Mouse (Mus musculus) heart, embryonic 10.5 days (tissue): ENCODE data around the gene Olfr689. TPM values are rescaled to one million over a fixed set of nuclear protein-coding genes. Genes with fewer than 3 reads are reported as not detected.
"Not testable (repeated sequence)": the region's sequence is repeated elsewhere in the genome, so short reads cannot be mapped to it uniquely, and the experiment has no call there.

Experiments
- DNase-seq: peaks from one replicate; pipeline ENCODE4 v3.0.0-alpha.2; 2017; ENCODE audit warnings: low spot score
- H3K27ac ChIP-seq: fragments of 300-500 bp; sonication (generic); 2 replicates; pipeline ENCODE4 v1.5.1; 2016; ENCODE audit warnings: mild to moderate bottlenecking
- H3K27me3 ChIP-seq: fragments of 300-500 bp; sonication (generic); 2 replicates; pipeline ENCODE4 v1.6.1; 2016; ENCODE audit warnings: mild to moderate bottlenecking; ENCODE audit not compliant: poor library complexity, insufficient read depth, severe bottlenecking
- H3K36me3 ChIP-seq: fragments of 300-500 bp; sonication (generic); 2 replicates; pipeline ENCODE4 v1.6.1; 2016; ENCODE audit warnings: mild to moderate bottlenecking, moderate library complexity
- H3K4me1 ChIP-seq: fragments of 300-500 bp; sonication (generic); 2 replicates; pipeline ENCODE4 v1.6.1; 2016; ENCODE audit warnings: mild to moderate bottlenecking
- H3K4me3 ChIP-seq: fragments of 300-500 bp; sonication (generic); 2 replicates; pipeline ENCODE4 v1.5.1; 2016; ENCODE audit warnings: mild to moderate bottlenecking, moderate library complexity
- H3K9me3 ChIP-seq: fragments of 300-500 bp; sonication (generic); 2 replicates; pipeline ENCODE4 v1.6.1; 2016; ENCODE audit warnings: mild to moderate bottlenecking, moderate library complexity
- WGBS: fragments of 180-500 bp; shearing (Covaris S2); methylation state at CpG from one replicate; pipeline ENCODE4 v1.1.7; 2016; 5-methylcytosine and 5-hydroxymethylcytosine counted together
- polyA plus RNA-seq: library from polyadenylated mRNA; unstranded; fragments of >200 nt; fragmentation: Nextera tagmentation; extraction: Ambion mirVana; gene quantifications from 2 replicates; pipeline ENCODE4 v1.2.1, GENCODE M21; 2016

The Olfr689 gene
- polyA plus RNA-seq = not detected in 2 replicates

DNA sequence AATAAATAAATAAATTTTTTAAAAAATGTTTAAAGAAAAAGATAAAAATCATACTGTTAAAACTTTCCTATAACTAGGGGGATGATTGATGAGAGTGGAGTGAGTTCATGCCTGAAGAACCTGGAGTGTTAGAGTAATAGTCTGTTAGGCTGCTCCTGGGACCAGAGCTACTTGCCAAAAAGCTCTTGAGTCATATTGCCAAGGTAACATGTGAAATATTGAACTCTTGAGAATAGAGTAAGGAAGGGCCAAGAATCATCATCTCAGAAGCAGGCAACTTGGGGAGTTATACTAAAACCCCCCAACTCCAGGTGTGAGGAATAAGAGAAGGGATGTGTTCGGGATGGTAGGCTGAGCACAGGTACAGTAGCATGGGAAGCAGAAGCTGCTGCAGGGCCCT lies at the start of gene Olfr689:
Gene Olfr689 (plus strand): TSS at position 301 of the 400 bp plus-strand sequence.
- H3K4me3 ChIP-seq = no peak within 1 kb of the TSS
- no peak within 1 kb of the TSS for H3K27ac ChIP-seq
- no peaks in the 10 kb centered on the region for H3K4me1 ChIP-seq
- H3K36me3 ChIP-seq = no peaks in the 10 kb centered on the region
- 66% methylated on average over 1 of the region's 1 CpGs for WGBS
- no peak for DNase-seq
- H3K27me3 ChIP-seq = no peaks in the 10 kb centered on the region
- H3K9me3 ChIP-seq = no peaks in the 10 kb centered on the region

DNA sequence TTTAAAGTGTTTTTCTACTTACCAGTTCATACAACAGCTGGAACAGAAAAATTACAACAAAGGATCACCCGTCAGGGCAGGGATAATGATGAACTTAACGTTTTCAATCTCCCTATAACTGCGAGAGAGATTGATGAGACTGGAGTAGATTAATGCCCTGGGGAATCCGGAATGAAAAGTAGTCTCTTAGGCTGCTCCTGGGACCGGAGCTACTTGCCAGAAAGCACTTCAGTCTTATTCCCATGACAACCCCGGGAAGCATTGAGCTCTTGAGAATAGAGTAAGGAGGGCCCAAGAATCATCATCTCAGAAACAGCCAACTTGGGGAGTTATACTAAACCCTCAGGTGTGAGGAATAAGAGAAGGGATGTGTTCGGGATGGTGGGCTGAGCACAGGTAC lies 38.5 kb upstream of the Olfr689 start:
- 70% methylated on average over 7 of the region's 7 CpGs for WGBS
- no peak overlapping the region for H3K4me3 ChIP-seq
- no peaks in the 10 kb centered on the region for H3K9me3 ChIP-seq
- H3K27ac ChIP-seq = no peak overlapping the region
- H3K4me1 ChIP-seq = no peaks in the 10 kb centered on the region
- no peak for DNase-seq
- no peaks in the 10 kb centered on the region for H3K27me3 ChIP-seq
- H3K36me3 ChIP-seq = no peaks in the 10 kb centered on the region

DNA sequence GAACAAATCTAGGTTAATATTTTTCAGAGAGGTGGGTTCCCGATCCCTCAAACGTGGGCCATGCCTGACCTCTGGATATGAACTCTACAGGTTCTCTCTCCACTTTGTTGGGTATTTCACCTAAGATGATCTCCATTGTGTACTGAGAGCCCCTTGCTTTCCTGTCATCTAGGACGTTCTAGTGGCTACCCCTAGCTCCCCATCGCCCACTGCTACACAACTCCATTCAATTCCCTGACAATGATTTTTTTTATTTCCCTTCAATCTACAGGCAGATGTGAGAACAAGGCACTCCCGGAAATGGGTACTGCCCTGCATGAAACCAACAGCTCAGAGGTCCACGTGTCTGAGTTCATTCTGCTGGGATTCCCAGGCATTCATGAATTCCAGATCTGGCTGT lies 23.2 kb upstream of the Olfr689 start, which contains the start of gene Olfr688:
Gene Olfr688 (plus strand): TSS at position 301 of the 400 bp plus-strand sequence.
- Histone ChIP-seq H3K4me3 (no peak within 1 kb of the TSS), H3K4me1 (no peaks in the 10 kb centered on the region), H3K9me3 (no peaks in the 10 kb centered on the region), H3K36me3 (no peaks in the 10 kb centered on the region), H3K27me3 (no peaks in the 10 kb centered on the region), H3K27ac (no peak within 1 kb of the TSS)
- WGBS = 68% methylated on average over 6 of the region's 6 CpGs
- DNase-seq = no peak

DNA sequence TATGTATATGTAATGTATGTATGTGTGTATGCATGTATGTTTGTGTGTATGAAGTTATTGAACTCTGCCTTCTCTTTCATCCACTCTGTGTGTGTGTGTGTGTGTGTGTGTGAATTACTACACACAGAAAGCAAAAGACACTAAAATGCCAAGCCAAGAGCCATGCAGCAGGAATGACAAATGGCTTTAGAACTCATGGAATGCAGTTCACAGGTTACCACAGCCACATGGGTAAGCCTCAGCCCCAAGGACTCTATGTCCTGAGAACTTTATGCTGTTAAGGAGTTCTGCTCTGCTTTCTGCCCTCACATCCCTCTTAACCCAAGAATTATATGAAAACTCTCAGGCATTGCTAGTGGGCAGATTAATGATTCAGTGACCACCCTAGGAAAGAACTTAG lies 20.9 kb upstream of the Olfr689 start:
- Histone ChIP-seq H3K36me3 (no peaks in the 10 kb centered on the region), H3K27me3 (no peaks in the 10 kb centered on the region), H3K4me3 (no peak overlapping the region), H3K27ac (no peak overlapping the region), H3K9me3 (no peaks in the 10 kb centered on the region), H3K4me1 (no peaks in the 10 kb centered on the region)
- no peak for DNase-seq

DNA sequence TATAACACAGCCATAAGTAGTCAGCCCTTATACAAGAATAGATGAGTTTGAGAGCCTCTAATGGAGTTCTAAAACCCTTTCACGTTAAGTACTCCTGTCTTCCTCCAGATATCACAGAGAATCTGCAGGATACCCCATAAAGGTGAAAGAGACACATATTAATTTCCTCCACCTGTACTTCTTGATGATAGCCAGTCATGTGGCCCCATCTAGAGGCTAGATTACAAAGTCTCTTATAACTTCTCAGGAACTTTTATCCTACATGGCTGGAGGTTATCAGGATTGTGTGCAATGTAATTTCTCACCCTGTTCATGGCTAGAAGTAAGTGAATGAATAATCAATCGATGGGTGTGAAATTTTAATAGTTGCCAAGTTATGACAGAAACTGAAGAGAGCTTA lies 14.3 kb downstream of the Olfr689 start:
- Histone ChIP-seq H3K36me3 (no peaks in the 10 kb centered on the region), H3K27ac (no peak overlapping the region), H3K9me3 (no peaks in the 10 kb centered on the region), H3K4me3 (no peak overlapping the region), H3K27me3 (no peaks in the 10 kb centered on the region), H3K4me1 (no peaks in the 10 kb centered on the region)
- DNase-seq = no peak
- WGBS = 68% methylated on average over 2 of the region's 2 CpGs

DNA sequence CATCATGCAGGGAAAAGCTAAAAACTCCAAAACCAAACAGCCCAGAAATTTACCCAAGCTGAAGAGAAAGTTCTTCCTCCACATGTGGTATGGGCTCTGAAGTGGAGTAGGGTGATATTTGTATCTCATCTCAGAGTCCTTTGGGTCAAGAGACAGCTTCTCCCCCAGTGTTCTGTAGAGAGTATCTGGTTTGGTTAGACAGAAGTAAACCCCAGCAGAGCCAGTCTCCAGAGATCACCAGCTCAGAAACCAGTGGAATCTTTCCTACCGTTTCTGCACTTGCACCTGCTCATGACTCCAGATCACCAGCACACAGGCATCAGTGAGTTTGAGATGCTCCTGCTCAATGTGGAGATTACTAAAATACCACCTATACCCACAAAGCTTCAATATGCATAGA lies 23.0 kb downstream of the Olfr689 start, which contains the start of gene Olfr690:
Gene Olfr690 (minus strand): TSS at position 101 of the 400 bp plus-strand sequence.
- no peaks in the 10 kb centered on the region for H3K27me3 ChIP-seq
- H3K4me3 ChIP-seq = no peak within 1 kb of the TSS
- no peaks in the 10 kb centered on the region for H3K9me3 ChIP-seq
- H3K4me1 ChIP-seq = no peaks in the 10 kb centered on the region
- WGBS = 89% methylated on average over 1 of the region's 1 CpGs
- no peak for DNase-seq
- H3K27ac ChIP-seq = no peak within 1 kb of the TSS
- H3K36me3 ChIP-seq = no peaks in the 10 kb centered on the region

DNA sequence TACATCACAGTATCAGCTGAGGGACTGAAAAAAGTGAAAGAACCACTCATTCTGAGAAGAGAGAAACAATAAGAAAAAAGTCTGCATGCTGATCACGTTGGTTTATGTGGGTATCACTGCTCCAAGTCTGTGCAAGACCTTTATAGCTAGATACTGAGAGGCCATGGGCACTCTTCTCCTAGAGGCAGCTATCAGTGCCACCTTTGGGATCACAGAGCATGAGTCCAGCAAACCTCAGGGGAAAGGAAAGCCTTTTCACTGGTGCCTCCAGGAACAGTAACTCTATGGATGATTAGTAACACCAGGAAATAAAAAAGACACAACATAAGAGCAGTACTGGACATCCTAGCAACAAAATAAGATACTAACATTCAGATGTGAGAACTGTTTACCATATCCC lies 31.2 kb downstream of the Olfr689 start, which contains the start of gene Olfr691:
Gene Olfr691 (minus strand): TSS at position 101 of the 400 bp plus-strand sequence.
- no peaks in the 10 kb centered on the region for H3K9me3 ChIP-seq
- DNase-seq = no peak
- H3K27ac ChIP-seq = no peak within 1 kb of the TSS
- 47% methylated on average over 1 of the region's 1 CpGs for WGBS
- H3K27me3 ChIP-seq = no peaks in the 10 kb centered on the region
- H3K4me3 ChIP-seq = no peak within 1 kb of the TSS
- H3K4me1 ChIP-seq = no peaks in the 10 kb centered on the region
- H3K36me3 ChIP-seq = no peaks in the 10 kb centered on the region

DNA sequence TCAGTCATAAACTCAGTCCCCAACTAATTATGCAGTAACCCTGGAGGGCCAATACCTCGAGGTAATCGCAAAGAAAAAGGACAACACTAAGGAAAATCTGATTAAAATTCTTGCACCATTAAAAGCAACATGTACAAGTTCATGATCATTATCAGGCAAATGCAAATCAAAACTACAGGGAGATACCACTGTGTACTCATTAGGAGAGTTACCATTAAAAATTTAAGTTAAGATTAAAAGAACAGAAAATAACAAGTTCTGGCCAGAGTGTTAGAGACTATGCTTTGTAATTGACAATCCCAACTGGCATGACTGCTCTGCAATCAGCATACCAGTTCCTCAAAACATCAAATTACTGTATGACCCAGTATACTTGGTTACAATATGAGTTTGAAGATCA lies 31.8 kb downstream of the Olfr689 start:
- H3K27me3 ChIP-seq = no peaks in the 10 kb centered on the region
- no peaks in the 10 kb centered on the region for H3K36me3 ChIP-seq
- 85% methylated on average over 2 of the region's 2 CpGs for WGBS
- H3K9me3 ChIP-seq = no peaks in the 10 kb centered on the region
- H3K4me3 ChIP-seq = no peak overlapping the region
- no peak for DNase-seq
- no peaks in the 10 kb centered on the region for H3K4me1 ChIP-seq
- H3K27ac ChIP-seq = no peak overlapping the region

DNA sequence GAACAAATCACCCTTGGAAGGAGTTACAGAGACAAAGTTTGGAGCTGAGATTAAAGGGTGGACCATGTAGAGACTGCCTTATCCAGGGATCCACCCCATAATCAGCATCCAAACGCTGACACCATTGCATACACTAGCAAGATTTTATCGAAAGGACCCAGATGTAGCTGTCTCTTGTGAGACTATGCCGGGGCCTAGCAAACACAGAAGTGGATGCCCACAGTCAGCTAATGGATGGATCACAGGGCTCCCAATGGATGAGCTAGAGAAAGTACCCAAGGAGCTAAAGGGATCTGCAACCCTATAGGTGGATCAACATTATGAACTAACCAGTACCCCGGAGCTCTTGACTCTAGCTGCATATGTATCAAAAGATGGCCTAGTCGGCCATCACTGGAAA lies 45.1 kb downstream of the Olfr689 start:
- not testable (repeated sequence) for H3K9me3 ChIP-seq, H3K4me3 ChIP-seq, H3K27me3 ChIP-seq, H3K4me1 ChIP-seq, H3K36me3 ChIP-seq, H3K27ac ChIP-seq, DNase-seq
- no CpG with 5 or more reads among the region's 5 CpGs for WGBS

DNA sequence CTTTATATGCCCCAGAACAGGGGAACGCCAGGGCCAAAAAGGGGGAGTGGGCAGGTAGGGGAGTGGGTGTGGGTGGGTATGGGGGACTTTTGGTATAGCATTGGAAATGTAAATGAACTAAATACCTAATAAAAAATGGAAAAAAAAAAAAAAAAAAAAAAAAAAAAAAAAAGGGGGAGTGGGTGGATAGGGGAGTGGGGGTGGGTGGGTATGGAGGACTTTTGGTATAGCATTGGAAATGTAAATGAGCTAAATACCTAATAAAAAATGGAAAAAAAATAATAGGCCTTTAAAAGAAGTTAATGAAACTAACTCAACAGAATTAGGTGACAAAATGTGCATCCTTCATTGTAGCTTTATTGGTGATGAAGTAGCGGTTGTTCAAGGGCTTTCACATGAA lies 45.5 kb downstream of the Olfr689 start:
- not testable (repeated sequence) for H3K36me3 ChIP-seq, H3K4me1 ChIP-seq, H3K9me3 ChIP-seq, H3K27me3 ChIP-seq, DNase-seq, H3K4me3 ChIP-seq, H3K27ac ChIP-seq
- 96% methylated on average over 1 of the region's 2 CpGs for WGBS

DNA sequence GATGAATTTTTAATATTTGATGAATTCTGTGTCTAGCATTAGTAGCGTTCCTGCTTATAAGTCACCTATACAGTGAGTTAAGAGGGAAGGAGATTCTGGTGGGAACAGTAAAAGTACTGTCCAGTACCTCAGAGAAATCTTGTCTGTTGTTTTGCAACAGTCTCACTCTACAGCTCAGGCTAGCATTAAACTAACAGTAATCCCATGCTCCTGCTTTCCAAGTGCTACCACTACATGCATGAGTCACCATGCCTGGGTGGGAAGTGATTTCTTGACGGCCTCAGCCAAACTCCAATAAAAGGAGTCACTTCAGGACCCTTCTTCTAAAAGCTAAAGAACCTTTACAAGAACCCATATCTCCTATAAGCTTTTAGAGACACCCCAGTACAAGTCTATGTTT lies 50.7 kb downstream of the Olfr689 start:
- no peaks in the 10 kb centered on the region for H3K36me3 ChIP-seq
- no peaks in the 10 kb centered on the region for H3K9me3 ChIP-seq
- 76% methylated on average over 2 of the region's 2 CpGs for WGBS
- H3K4me1 ChIP-seq = no peaks in the 10 kb centered on the region
- no peak for DNase-seq
- H3K27me3 ChIP-seq = no peaks in the 10 kb centered on the region
- H3K4me3 ChIP-seq = no peak overlapping the region
- H3K27ac ChIP-seq = no peak overlapping the region

DNA sequence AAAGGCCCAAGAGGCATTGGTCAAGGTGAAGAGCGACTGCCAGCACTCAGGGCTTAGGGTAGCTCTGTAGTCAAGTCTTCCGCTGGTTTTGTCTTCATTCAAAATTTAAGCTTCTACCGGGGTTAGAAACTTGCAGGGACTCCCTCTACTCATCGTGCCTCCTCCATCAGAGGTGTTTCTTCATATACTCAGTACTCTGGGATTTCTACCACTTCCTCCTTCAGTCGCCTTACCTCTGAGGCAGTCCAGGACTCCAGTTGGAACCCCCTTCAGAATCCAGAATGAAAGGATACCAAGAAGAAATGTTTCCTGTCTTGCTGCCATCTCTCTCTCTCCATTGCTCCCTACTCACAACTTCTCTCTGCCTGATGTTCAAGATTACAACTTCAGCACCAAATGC lies 56.3 kb downstream of the Olfr689 start:
- DNase-seq = no peak
- no peaks in the 10 kb centered on the region for H3K9me3 ChIP-seq
- peaks cover 2% of the 10 kb centered on the region; the same call in 1 of the 2 replicates for H3K36me3 ChIP-seq
- H3K27me3 ChIP-seq = no peaks in the 10 kb centered on the region
- 79% methylated on average over 5 of the region's 5 CpGs for WGBS
- H3K4me1 ChIP-seq = no peaks in the 10 kb centered on the region
- H3K27ac ChIP-seq = no peak overlapping the region
- H3K4me3 ChIP-seq = no peak overlapping the region

DNA sequence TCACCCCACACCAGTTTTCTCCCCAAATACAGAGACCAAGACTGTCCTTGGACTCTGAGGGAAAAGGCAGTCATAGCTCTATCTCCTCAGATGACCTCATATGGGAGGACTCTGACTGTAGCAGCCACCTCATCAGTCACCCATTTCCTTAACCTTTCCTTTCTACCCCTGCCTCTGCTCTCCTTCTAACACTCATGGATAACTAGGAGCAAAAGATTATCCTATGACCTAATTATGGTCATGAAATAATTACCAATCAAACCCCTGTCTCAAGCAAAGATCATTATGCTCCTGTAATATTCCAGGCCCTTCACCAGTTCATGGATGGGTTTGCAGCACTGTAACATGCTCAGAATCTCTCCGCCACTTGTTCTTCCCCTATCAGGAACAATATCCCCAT lies 57.0 kb downstream of the Olfr689 start, which contains the start of gene Olfr692:
Gene Olfr692 (plus strand): TSS at position 301 of the 400 bp plus-strand sequence.
- no peak for DNase-seq
- 93% methylated on average over 1 of the region's 1 CpGs for WGBS

DNA sequence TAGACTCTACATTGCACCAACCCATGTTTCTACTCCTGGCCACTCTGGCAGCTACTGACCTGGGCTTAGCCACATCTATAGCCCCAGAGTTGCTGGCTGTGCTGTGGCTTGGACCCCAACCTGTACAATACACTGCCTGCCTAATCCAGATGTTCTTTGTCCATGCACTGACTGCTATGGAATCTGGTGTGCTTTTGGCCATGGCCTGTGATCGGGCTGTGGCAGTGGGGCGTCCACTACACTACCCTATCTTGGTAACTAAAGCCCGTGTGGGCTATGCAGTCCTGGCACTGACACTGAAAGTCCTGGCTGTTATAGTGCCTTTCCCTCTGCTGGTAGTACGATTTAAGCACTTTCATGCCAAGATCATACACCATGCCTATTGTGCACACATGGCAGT lies 57.6 kb downstream of the Olfr689 start:
- Histone ChIP-seq H3K9me3 (no peaks in the 10 kb centered on the region), H3K27me3 (no peaks in the 10 kb centered on the region), H3K4me3 (no peak overlapping the region), H3K36me3 (peaks cover 2% of the 10 kb centered on the region; the same call in 1 of the 2 replicates), H3K4me1 (no peaks in the 10 kb centered on the region), H3K27ac (no peak overlapping the region)
- no peak for DNase-seq
- WGBS = 82% methylated on average over 4 of the region's 4 CpGs

More for the DNA sequence above, 57.0 kb downstream of the Olfr689 start, which contains the start of gene Olfr692:
- Histone ChIP-seq H3K9me3 (no peaks in the 10 kb centered on the region), H3K36me3 (peaks cover 2% of the 10 kb centered on the region; the same call in 1 of the 2 replicates), H3K27ac (no peak within 1 kb of the TSS), H3K4me1 (no peaks in the 10 kb centered on the region), H3K4me3 (no peak within 1 kb of the TSS), H3K27me3 (no peaks in the 10 kb centered on the region)
